Mouse (Mus musculus): ENCODE measurements at regions not wholly inside any gene's neighbourhood (a gene's known extent, or its start where the extent isn't known, plus 50 kb on each side); places are given as distances from the start of the nearest gene placed in this dataset.
"Not testable (repeated sequence)": the region's sequence is repeated elsewhere in the genome, so short reads cannot be mapped to it uniquely, and the experiment has no call there.

- no peak for DNase-seq (ENCODE audit: low read depth, low spot score)
Measured at GRCm38 (mm10) chr3:6886200-6887052, 266.2 kb upstream of the 1700008P02Rik start.

DNA sequence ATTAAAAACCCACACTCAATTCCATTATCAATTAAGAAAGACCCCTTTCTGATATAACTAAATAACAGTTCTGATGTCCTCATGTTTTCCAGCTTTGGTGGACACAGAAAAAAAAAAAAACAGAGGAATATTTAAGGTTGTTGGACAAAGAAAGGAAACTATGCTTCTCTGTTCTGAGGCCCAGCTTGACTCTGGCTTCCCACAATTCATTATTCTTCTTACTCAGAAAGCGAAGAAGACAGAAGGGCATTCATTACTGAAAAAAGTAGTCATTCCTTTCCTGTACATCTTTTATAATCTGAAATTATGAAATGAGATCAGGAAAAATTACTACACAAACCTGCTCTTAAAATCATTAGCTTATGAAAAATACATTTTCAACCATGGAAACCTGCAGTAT lies 263.2 kb upstream of the 1700008P02Rik start:
- no peak for DNase-seq (ENCODE audit: low read depth, low spot score)

DNA sequence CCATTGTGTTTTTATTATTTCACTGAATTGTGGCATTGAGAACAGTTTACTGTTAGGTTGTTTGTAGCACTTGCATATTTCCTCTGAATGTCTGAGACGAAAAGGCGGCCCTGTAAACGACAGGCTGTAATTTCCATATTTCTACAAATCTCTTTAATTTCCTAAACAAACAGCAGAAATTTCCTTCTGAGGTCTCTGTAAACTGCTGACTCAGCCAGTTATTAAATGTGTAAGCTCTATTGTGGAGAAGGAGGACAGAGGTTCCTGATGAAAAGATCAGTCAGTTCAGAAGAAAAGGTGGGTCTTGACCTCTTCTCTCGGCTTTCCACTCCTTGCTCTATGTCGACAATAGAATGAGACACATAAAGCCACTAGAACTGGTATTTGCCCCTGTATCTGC lies 256.0 kb upstream of the 1700008P02Rik start:
- no peak for DNase-seq (ENCODE audit: low read depth, low spot score)

- no peak for DNase-seq (ENCODE audit: low read depth, low spot score)
Measured at GRCm38 (mm10) chr3:6872170-6872569, 251.9 kb upstream of the 1700008P02Rik start.

DNA sequence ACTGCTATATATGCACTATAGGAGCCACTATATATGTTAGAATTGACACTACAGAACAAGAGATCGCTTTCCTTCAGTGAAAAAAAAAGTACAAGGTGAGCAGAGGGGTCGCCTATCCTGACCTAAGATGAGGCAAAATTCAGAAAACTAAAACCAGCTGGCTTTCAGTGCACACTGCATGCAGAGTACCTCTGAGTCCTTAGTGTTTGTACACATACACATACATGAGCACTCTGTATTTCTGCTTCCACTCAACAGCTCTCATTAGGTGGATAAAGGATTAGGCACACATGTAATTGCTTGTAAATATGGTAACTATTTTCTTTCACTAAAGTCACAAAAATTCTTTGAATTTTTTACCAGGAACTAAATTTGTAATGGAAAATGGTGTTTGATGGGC lies 251.5 kb upstream of the 1700008P02Rik start:
- no peak for DNase-seq (ENCODE audit: low read depth, low spot score)

DNA sequence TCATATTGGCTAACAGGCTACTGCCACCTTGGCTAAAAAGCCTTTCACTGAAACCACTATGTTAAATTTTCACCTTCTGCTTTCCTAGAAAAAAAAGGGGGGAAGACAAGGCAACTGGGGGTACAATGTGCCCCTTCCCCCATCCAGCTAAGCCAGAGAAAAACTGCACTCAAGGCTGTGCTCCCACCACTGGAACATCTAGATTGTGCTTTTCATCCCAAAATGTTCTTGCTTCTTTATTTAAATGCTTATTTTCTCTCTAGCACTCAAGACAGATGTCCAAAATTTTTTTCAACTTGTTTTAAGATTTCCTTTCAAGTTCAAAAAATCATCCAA lies 245.9 kb upstream of the 1700008P02Rik start:
- DNase-seq (ENCODE audit: low read depth, low spot score) = no peak

- DNase-seq (ENCODE audit: low read depth, low spot score) = no peak
Measured at GRCm38 (mm10) chr3:6865462-6866147, 245.4 kb upstream of the 1700008P02Rik start.

- no peak for DNase-seq (ENCODE audit: low read depth, low spot score)
Measured at GRCm38 (mm10) chr3:6859866-6860180, 239.6 kb upstream of the 1700008P02Rik start.

DNA sequence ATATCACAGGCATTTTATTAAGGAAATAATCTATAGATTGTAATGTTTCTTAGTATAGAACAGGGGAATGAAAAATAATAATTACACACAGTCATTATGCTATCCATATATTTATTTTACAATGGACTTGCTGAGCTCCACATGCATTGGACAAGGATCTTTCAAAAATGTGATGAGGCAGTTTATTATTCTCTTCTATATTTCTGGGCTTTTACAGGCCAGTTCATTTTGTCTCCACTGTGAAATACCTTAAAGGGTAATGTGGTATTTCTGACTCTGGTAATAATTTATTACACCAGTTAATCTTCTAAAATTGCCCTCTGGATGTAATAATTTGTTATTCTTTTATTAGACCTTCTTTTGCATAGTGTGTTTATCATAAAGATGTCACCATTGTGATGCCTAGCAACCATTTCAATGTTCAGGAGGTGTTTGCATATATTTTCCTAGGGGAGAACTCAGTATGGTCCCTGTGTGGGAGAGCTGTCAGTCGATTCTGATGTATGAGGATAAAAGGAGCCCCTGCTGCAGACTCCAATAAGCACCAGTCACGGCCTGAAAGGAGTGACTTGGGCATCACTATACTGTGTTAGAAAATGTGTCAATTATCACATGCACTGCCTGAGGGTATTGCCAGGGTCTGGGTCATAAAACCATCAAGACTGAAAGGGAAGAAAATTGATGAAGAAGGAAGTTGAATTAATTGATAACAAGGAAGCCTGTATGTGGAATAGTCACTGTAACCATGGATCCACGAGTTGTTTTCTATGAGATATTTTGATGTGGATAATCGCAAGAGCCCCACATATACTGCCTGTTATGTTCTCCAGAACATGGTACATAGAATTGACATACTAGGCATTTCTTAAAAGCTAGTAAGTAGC lies 239.0 kb upstream of the 1700008P02Rik start:
- DNase-seq (ENCODE audit: low read depth, low spot score) = no peak

DNA sequence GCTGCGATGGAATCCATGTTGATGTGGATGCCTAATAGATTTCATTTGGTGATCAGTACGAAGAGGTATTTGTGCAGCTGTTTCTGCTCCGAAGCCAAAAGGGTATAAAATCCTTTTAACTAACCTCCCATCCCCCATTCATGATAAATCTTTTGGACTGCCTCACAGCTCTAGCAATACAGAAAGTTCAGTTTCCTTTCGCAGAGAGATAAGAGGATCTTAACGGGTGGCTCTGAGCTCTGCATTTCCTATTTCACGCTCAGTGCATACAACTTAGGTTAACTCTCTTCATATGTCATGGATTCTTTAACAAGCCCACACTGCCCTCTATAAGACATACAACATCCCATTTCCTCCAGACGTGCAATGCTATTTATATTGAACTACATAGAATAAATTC lies 199.1 kb upstream of the 1700008P02Rik start:
- no peak for DNase-seq (ENCODE audit: low read depth, low spot score)

GRCm38 (mm10) chr3:6812346-6812745 lies 192.1 kb upstream of the 1700008P02Rik start:
- DNase-seq (ENCODE audit: low read depth, low spot score) = no peak

- no peak for DNase-seq (ENCODE audit: low read depth, low spot score)
Measured at GRCm38 (mm10) chr3:6809381-6809950, 189.2 kb upstream of the 1700008P02Rik start.

- not testable (repeated sequence) for DNase-seq (ENCODE audit: low read depth, low spot score)
Measured at GRCm38 (mm10) chr3:6800092-6800716, 180.0 kb upstream of the 1700008P02Rik start.

- no peak for DNase-seq (ENCODE audit: low read depth, low spot score)
Measured at GRCm38 (mm10) chr3:6768506-6768905, 148.3 kb upstream of the 1700008P02Rik start.

DNA sequence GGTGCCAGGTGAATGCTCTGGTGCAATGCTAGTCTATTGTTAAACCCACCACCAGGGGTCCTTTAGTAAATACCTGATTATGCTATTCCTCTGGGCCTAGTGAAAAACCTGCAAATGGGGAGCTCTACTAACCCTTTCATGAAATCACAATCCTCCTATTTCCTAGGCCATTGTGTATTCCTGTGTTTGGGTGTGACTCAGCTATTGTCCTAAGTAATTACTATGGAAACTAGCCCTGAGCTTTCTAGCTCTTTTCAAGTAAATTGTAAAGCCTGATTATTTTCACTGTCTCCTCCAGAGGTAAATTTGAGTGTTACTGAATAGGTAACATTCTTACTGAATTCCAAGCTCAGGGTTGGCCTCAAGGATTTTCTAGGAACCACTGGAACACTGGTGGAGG lies 147.8 kb upstream of the 1700008P02Rik start:
- not testable (repeated sequence) for DNase-seq (ENCODE audit: low read depth, low spot score)

DNA sequence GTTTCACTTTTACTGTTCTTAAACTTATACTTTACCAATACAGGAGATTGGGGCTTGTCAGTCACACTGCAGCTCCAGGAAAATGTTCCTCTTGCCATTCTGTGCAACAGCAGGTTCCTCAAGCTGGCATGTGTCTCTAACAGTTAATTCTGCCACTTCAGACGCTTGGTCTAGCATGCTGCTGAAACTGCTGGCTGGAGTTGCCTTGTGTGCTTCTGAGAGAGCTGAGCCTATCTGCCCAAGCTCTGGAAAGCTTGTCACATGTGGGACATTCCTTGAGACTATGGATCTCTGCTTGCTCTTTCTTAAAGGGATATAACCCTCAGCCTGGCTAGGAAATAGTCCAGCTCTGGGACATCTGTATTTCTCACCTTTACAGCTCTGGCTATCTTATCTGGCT lies 138.9 kb upstream of the 1700008P02Rik start:
- no peak for DNase-seq (ENCODE audit: low read depth, low spot score)

GRCm38 (mm10) chr3:6757562-6757961 lies 137.3 kb upstream of the 1700008P02Rik start:
- DNase-seq (ENCODE audit: low read depth, low spot score) = no peak

DNA sequence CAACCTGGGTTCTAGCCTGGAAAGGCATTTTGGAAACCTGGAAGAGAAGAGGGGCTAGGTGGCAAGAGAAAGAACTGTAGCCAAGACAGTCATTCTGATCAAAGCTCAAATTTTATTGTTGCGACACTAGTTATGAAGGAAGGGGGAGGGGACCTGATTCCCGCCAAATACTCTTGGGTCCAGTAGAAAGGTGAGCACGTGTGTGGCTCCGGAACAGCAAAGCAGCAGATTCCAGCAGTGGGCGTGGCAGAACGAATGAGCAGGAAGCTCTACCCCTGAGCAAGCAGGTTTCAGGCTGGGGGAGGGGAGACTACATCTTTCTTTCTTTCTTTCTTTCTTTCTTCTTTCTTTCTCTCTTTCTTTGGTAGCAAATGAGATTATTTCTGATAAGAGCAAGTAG lies 130.5 kb upstream of the 1700008P02Rik start:
- DNase-seq (ENCODE audit: low read depth, low spot score) = not testable (repeated sequence)

GRCm38 (mm10) chr3:6731372-6732297 lies 111.4 kb upstream of the 1700008P02Rik start:
- DNase-seq (ENCODE audit: low read depth, low spot score) = no peak

- DNase-seq (ENCODE audit: low read depth, low spot score) = no peak
Measured at GRCm38 (mm10) chr3:6730066-6730465, 109.8 kb upstream of the 1700008P02Rik start.

Measured in WW6 (cell line).